18 mouse cellular contexts compared by ENCODE assay signal in the genomic region with DNA sequence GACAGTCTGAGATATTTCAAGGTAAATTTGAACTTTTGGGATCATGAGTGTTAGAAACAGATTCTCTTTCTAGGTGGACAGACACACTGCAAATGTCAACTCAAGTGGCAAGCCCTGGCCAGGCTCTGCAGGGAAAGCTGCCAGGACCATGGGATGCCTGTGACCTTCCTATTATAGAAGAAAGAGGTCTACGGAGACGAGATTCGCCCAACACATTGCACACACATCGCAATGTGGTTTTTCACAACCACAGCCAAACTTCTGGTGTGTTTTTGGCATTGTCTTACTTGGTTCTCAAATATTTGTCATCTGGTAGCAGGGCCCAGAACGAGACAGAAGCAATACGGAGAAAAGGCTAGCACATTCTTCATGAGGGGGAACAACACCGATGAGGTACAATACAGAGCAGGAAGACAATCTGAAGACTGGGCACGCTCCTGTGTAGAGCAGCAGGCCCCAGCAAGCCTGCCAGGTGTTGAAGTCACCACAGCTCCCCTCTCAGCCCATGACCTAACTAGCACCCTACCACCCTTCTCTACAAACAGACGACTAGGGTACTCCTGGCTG. TPM values are rescaled to one million over a fixed set of nuclear protein-coding genes. Genes with fewer than 3 reads are reported as not detected.
A peak's percentile ranks its signal among the peaks of the same experiment; 100 is the strongest.
DNase-seq lines count a peak whose midpoint lies in the region; ATAC-seq and TF ChIP-seq lines count a peak whose summit lies in the region.
"Had no signal": no experiment of that assay in that cellular context is flagged by ENCODE, and none has a peak within 500 bp of the region (broad histone marks: within the 10 kb centered on the region; RNA-seq: fewer than 3 reads in every experiment).

No protein-coding gene starts in this region.

- H3K9me3 ChIP-seq in heart, embryonic 10.5 days, result no peaks in the 10 kb centered on the region
- no peaks in the 10 kb centered on the region for H3K9me3 ChIP-seq in heart, postnatal 0 days (replicated peaks; ENCODE audit: control insufficient read depth, low read length)
- H3K9me3 ChIP-seq in stomach, postnatal 0 days (ENCODE audit: control insufficient read depth, low read length), result no peaks in the 10 kb centered on the region
- no peaks in the 10 kb centered on the region for H3K9me3 ChIP-seq in intestine, embryonic 15.5 days
- H3K9me3 ChIP-seq: embryonic facial prominence, embryonic 13.5 days; hindbrain, embryonic 10.5 days; neural tube, embryonic 13.5 days had no signal

- H3K36me3 ChIP-seq in heart, embryonic 10.5 days, result peaks cover 65% of the 10 kb centered on the region
- peaks cover 23% of the 10 kb centered on the region for H3K36me3 ChIP-seq in heart, postnatal 0 days (replicated peaks; ENCODE audit: control insufficient read depth, insufficient read depth, low read length)
- H3K36me3 ChIP-seq in stomach, postnatal 0 days (ENCODE audit: control insufficient read depth, insufficient read depth, low read length), result peaks cover 2% of the 10 kb centered on the region; the same call in 1 of the 2 replicates
- H3K36me3 ChIP-seq in intestine, embryonic 15.5 days, result peaks cover 12% of the 10 kb centered on the region
- H3K36me3 ChIP-seq: neural tube, embryonic 13.5 days had no signal

- peaks cover 8% of the 10 kb centered on the region for H3K4me1 ChIP-seq in cerebellum, adult 2 months (ENCODE audit: control insufficient read depth, insufficient read depth, low read length)
- peaks cover 29% of the 10 kb centered on the region for H3K4me1 ChIP-seq in heart, embryonic 10.5 days
- peaks cover 23% of the 10 kb centered on the region for H3K4me1 ChIP-seq in heart, postnatal 0 days (ENCODE audit: control insufficient read depth, insufficient read depth)
- H3K4me1 ChIP-seq in stomach, postnatal 0 days (replicated peaks; ENCODE audit: control insufficient read depth, insufficient read depth), result no peaks in the 10 kb centered on the region
- peaks cover 15% of the 10 kb centered on the region for H3K4me1 ChIP-seq in intestine, embryonic 15.5 days (replicated peaks)
- H3K4me1 ChIP-seq: hindbrain, embryonic 10.5 days; neural tube, embryonic 13.5 days had no signal

- 0 out of 2 replicates have a peak, but pooled peaks have one; percentile 27 for TF ChIP-seq EP300 in heart, postnatal 0 days (IDR thresholded peaks at IDR 0.05; ENCODE audit: low read depth)
- no peak for TF ChIP-seq EP300 in stomach, postnatal 0 days (optimal IDR thresholded peaks at IDR 0.05)

- no peak overlapping the region for H3K4me2 ChIP-seq in heart, postnatal 0 days (ENCODE audit: low read depth, low read length)
- H3K4me2 ChIP-seq in stomach, postnatal 0 days (replicated peaks; ENCODE audit: low read depth), result no peak overlapping the region
- H3K4me2 ChIP-seq in intestine, embryonic 15.5 days (replicated peaks), result no peak overlapping the region
- H3K4me2 ChIP-seq: embryonic facial prominence, embryonic 13.5 days; midbrain, embryonic 11.5 days; neural tube, embryonic 13.5 days had no signal

- no peaks in the 10 kb centered on the region for H3K27me3 ChIP-seq in cerebellum, adult 2 months (ENCODE audit: control insufficient read depth, insufficient read depth, low read length)
- H3K27me3 ChIP-seq in heart, embryonic 10.5 days (ENCODE audit: insufficient read depth, poor library complexity, severe bottlenecking), result no peaks in the 10 kb centered on the region
- H3K27me3 ChIP-seq in heart, postnatal 0 days (ENCODE audit: control insufficient read depth, insufficient read depth, low read length), result no peaks in the 10 kb centered on the region
- no peaks in the 10 kb centered on the region for H3K27me3 ChIP-seq in stomach, postnatal 0 days (ENCODE audit: control insufficient read depth, insufficient read depth, low read length)
- H3K27me3 ChIP-seq in intestine, embryonic 15.5 days (replicated peaks), result no peaks in the 10 kb centered on the region
- H3K27me3 ChIP-seq: embryonic facial prominence, embryonic 13.5 days; neural tube, embryonic 13.5 days had no signal

- no peak overlapping the region for H3K27ac ChIP-seq in cerebellum, adult 2 months (ENCODE audit: insufficient read depth, low read length)
- H3K27ac ChIP-seq in heart, embryonic 10.5 days, result no peak overlapping the region
- H3K27ac ChIP-seq in heart, postnatal 0 days (ENCODE audit: low read depth), result peak overlapping the region; percentile 84
- no peak overlapping the region for H3K27ac ChIP-seq in stomach, postnatal 0 days (replicated peaks)
- H3K27ac ChIP-seq in intestine, embryonic 15.5 days, result no peak overlapping the region
- H3K27ac ChIP-seq: embryonic facial prominence, embryonic 13.5 days; hindbrain, embryonic 10.5 days; neural tube, embryonic 13.5 days had no signal

- TF ChIP-seq CTCF in cerebellum, adult 2 months (IDR thresholded peaks at IDR 0.05; ENCODE audit: borderline replicate concordance, insufficient read depth, low read depth, low read length), result no peak
- TF ChIP-seq CTCF in heart, postnatal 0 days (IDR thresholded peaks at IDR 0.05; ENCODE audit: low read depth), result no peak
- TF ChIP-seq CTCF in stomach, postnatal 0 days (IDR thresholded peaks at IDR 0.05; ENCODE audit: low read depth), result no peak

- H3K4me3 ChIP-seq in cerebellum, adult 2 months (replicated peaks; ENCODE audit: insufficient read depth, low read depth, low read length), result no peak overlapping the region
- H3K4me3 ChIP-seq in heart, embryonic 10.5 days, result no peak overlapping the region
- H3K4me3 ChIP-seq in heart, postnatal 0 days (ENCODE audit: low read depth, low read length), result no peak overlapping the region
- H3K4me3 ChIP-seq in stomach, postnatal 0 days (ENCODE audit: low read depth, low read length), result no peak overlapping the region
- no peak overlapping the region for H3K4me3 ChIP-seq in intestine, embryonic 15.5 days (replicated peaks)
- H3K4me3 ChIP-seq: embryonic facial prominence, embryonic 13.5 days; hindbrain, embryonic 10.5 days; neural tube, embryonic 13.5 days had no signal

- H3K9ac ChIP-seq in heart, postnatal 0 days (replicated peaks; ENCODE audit: low read depth, low read length), result no peak overlapping the region
- H3K9ac ChIP-seq in stomach, postnatal 0 days (ENCODE audit: low read length), result no peak overlapping the region
- H3K9ac ChIP-seq in intestine, embryonic 15.5 days, result no peak overlapping the region
- H3K9ac ChIP-seq: embryonic facial prominence, embryonic 13.5 days; neural tube, embryonic 13.5 days had no signal

- ATAC-seq in cerebellum, adult (ENCODE audit: insufficient number of reproducible peaks, low FRiP score, low TSS enrichment), result no peak
- ATAC-seq in heart, postnatal 0 days (ENCODE audit: insufficient read depth, low read depth), result peak; percentile 61
- no peak for ATAC-seq in stomach, postnatal 0 days (ENCODE audit: low FRiP score, low TSS enrichment)
- no peak for ATAC-seq in intestine, embryonic 15.5 days
- ATAC-seq: forebrain, embryonic 16.5 days had no signal

- peak; percentile 39 to 58 for DNase-seq in cerebellum, adult 2 months
- DNase-seq in heart, adult 18-20 months, result peak; percentile 76 to 80
- DNase-seq in heart, embryonic 10.5 days (ENCODE audit: low spot score), result no peak
- DNase-seq in adrenal gland, postnatal 14 days, result peak; percentile 70
- no peak for DNase-seq in heart, postnatal 0 days (ENCODE audit: low spot score)
- DNase-seq in stomach, postnatal 0 days (ENCODE audit: low spot score), result no peak
- DNase-seq: kidney, adult 9 months; kidney, postnatal 36 days; liver; right cerebral cortex, postnatal 14 days; thymus, postnatal 14 days had no signal

- no peak for TF ChIP-seq POLR2A in cerebellum, adult 2 months (IDR thresholded peaks at IDR 0.05; ENCODE audit: borderline replicate concordance, insufficient read depth, low read length)

- 39% methylated on average over 9 of the region's 9 CpGs for WGBS in cerebellum, adult 2 months
- WGBS in heart, embryonic 10.5 days, result 87% methylated on average over 9 of the region's 9 CpGs
- 62% methylated on average over 9 of the region's 9 CpGs for WGBS in heart, postnatal 0 days
- 85% methylated on average over 9 of the region's 9 CpGs for WGBS in stomach, postnatal 0 days
- WGBS in intestine, embryonic 15.5 days, result 89% methylated on average over 9 of the region's 9 CpGs

RNA-seq across cellular contexts. Expression of a gene that starts 26.1 kb away (rescaled TPM):
- polyA plus RNA-seq in cerebellum, adult 2 months (2012; rRNA removed), result 6.3 and 6.4 TPM in 2 replicates
- total RNA-seq in heart, adult 18-20 months (2021), result 100 to 1,000 TPM; 338 to 357 TPM
- 42.2 and 44.8 TPM in 2 replicates for polyA plus RNA-seq in heart, embryonic 10.5 days (2016; fragmentation: Nextera tagmentation; extraction: Ambion mirVana)
- 123 and 126 TPM in 2 replicates for total RNA-seq in adrenal gland, postnatal 14 days (2021)
- total RNA-seq in heart, postnatal 0 days (2014; rRNA removed; ENCODE audit: low replicate concordance), result 39.7 and 50.9 TPM in 2 replicates
- 29.2 and 29.7 TPM in 2 replicates for polyA plus RNA-seq in heart, postnatal 0 days (2015; fragmentation: Nextera tagmentation; extraction: Ambion mirVana)
- 7.1 and 8.9 TPM in 2 replicates for polyA plus RNA-seq in stomach, postnatal 0 days (2015; fragmentation: Nextera tagmentation; extraction: Ambion mirVana)
- polyA plus RNA-seq in intestine, embryonic 15.5 days (2015; fragmentation: Nextera tagmentation; extraction: Ambion mirVana), result 18.8 and 22.0 TPM in 2 replicates

RNA-seq across cellular contexts. Expression of a gene that starts 43.0 kb away (rescaled TPM):
- polyA plus RNA-seq in cerebellum, adult 2 months (2012; rRNA removed), result 30.1 TPM in 2 replicates
- 10 to 100 TPM; 20.2 to 20.3 TPM for total RNA-seq in heart, adult 18-20 months (2021)
- polyA plus RNA-seq in heart, embryonic 10.5 days (2016; fragmentation: Nextera tagmentation; extraction: Ambion mirVana), result 105 and 121 TPM in 2 replicates
- total RNA-seq in adrenal gland, postnatal 14 days (2021), result 39.5 and 42.3 TPM in 2 replicates
- 26.8 and 59.9 TPM in 2 replicates for total RNA-seq in heart, postnatal 0 days (2014; rRNA removed; ENCODE audit: low replicate concordance)
- polyA plus RNA-seq in heart, postnatal 0 days (2015; fragmentation: Nextera tagmentation; extraction: Ambion mirVana), result 65.8 and 71.8 TPM in 2 replicates
- 79.8 and 84.5 TPM in 2 replicates for polyA plus RNA-seq in stomach, postnatal 0 days (2015; fragmentation: Nextera tagmentation; extraction: Ambion mirVana)
- 96.4 and 101 TPM in 2 replicates for polyA plus RNA-seq in intestine, embryonic 15.5 days (2015; fragmentation: Nextera tagmentation; extraction: Ambion mirVana)

Comparison
In these comparisons a context has a peak if more than half of its experiments do, and no peak if none do; other contexts are left out.
1. DNase-seq: peak in cerebellum, adult 2 months (2 of 2), heart, adult 18-20 months (2 of 2) and adrenal gland, postnatal 14 days (single experiment); none in heart, embryonic 10.5 days (single experiment), heart, postnatal 0 days (single experiment) and stomach, postnatal 0 days (single experiment).